Mouse (Mus musculus): ENCODE measurements around the gene Cdr2l.

The Cdr2l gene

DNA sequence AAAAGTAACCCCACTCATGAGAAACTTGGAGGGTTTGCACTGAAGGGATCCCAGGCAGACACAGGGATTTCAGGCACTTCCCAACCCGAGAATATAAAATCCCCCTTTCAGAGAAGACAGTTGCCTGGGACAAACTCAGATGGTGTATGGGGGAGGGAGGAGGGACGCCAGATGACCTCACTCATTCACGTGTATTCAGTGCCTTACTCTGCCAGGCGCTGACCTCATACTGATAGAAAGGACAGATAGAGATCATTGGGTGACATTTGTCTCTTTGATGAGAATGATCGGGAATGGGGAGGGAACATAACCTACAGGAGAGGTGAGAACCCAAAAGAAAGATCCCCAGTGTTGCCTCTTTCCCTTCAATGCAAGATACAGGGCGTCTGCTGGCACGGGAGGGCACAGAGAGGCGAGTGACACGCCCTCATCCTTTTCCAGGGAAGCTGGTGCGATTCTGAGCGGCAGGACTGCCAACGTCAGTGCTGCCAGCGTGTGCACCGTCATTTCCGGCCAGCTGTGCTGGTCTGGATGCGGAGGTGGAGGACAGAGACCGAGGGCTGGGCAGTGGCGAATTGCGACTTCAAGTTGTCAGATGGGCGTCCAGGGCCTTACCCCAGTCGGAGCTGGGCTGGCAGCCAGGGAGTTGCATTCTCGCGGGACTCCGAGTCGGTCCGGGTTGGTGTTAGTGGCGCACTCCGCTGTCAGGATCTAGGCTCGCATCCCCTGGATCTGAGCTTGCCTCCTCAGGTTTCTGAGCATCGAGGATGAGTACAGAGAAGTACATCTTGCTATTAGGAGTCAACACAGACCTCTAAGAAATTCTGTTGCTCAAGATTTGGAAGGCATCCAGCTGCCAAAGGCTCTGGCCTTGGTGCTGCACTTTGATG lies 7.7 kb upstream of the Cdr2l start:
- no peaks in the 10 kb centered on the region for H3K36me3 ChIP-seq (ENCODE audit: insufficient read depth, low read length)
- TF ChIP-seq POU5F1 (IDR thresholded peaks at IDR 0.05; ENCODE audit: borderline replicate concordance, low read length) (no peak), NANOG (IDR thresholded peaks at IDR 0.05; ENCODE audit: borderline replicate concordance, low read length) (no peak), CTCF (conservative IDR thresholded peaks at IDR 0.05; ENCODE audit: low read length) (no peak)
- H3K27me3 ChIP-seq (ENCODE audit: insufficient read depth, low read length), result peaks cover 75% of the 10 kb centered on the region
- peak overlapping the region; percentile 55 for H3K4me3 ChIP-seq (replicated peaks; ENCODE audit: low read length)
- no peaks in the 10 kb centered on the region for H3K9me3 ChIP-seq (ENCODE audit: low read length)
- H3K4me1 ChIP-seq (replicated peaks; ENCODE audit: low read depth, low read length), result peaks cover 10% of the 10 kb centered on the region

DNA sequence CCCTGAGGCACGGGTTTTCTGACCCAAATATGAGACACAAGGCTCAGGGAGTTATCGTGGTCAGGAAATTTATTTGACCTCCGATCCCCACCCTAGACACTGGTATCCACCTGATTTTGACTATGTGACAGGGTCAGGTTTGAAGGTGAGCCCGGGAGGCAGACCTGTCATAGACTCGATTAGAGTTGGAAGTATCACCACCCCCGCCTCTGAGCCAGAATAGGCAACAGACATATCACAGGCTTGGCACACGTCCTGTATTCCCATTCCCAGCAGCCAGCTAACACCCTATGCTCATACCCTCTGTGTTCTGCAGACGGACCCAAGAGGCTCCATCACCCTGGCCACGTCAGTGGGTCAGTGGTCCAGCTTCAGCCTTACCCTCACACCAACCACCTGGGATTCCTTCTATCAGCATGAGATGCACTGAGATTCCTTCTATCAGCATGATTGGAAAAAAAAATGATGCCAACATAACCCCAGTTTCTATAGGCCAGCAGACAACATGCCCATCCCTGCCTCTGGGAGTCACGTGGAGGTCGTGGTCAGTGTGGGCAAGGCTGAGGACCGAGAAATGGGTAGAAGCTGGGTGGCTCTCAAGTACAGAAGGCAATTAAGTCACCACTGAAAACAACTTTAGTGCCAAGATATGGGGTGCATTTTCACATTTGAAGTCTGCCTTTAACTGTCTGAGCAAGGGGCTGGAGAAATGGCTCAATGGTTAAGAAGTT lies 6.9 kb upstream of the Cdr2l start:
- TF ChIP-seq CTCF (conservative IDR thresholded peaks at IDR 0.05; ENCODE audit: low read length) (no peak), POU5F1 (IDR thresholded peaks at IDR 0.05; ENCODE audit: borderline replicate concordance, low read length) (no peak), NANOG (IDR thresholded peaks at IDR 0.05; ENCODE audit: borderline replicate concordance, low read length) (no peak)
- Histone ChIP-seq H3K36me3 (ENCODE audit: insufficient read depth, low read length) (no peaks in the 10 kb centered on the region), H3K27me3 (ENCODE audit: insufficient read depth, low read length) (peaks cover 67% of the 10 kb centered on the region), H3K4me1 (replicated peaks; ENCODE audit: low read depth, low read length) (peaks cover 10% of the 10 kb centered on the region), H3K9me3 (ENCODE audit: low read length) (no peaks in the 10 kb centered on the region), H3K4me3 (replicated peaks; ENCODE audit: low read length) (no peak overlapping the region)

DNA sequence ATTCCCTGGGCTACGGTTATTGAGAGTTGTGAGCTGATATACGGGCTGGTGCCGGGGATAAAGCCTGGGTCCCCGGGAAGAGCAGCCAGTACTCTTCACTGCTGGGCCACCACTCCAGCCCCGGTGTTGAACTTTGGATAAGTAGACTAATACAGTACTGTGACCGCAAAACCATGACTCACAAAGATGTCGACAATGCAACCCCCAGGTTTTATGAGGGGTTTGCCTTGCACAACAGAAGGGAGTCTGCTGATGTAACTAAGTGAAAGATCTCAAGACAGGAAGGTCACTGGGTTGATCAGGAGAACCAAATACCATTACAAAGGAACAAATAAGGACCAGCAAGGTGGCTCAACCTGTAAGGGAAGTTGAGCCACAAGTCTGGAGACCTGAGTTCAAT lies 5.0 kb upstream of the Cdr2l start:
- peaks cover 17% of the 10 kb centered on the region for H3K4me1 ChIP-seq (replicated peaks; ENCODE audit: low read depth, low read length)
- peaks cover 50% of the 10 kb centered on the region for H3K27me3 ChIP-seq (ENCODE audit: insufficient read depth, low read length)
- H3K9me3 ChIP-seq (ENCODE audit: low read length), result no peaks in the 10 kb centered on the region
- no peak overlapping the region for H3K4me3 ChIP-seq (replicated peaks; ENCODE audit: low read length)
- no peaks in the 10 kb centered on the region for H3K36me3 ChIP-seq (ENCODE audit: insufficient read depth, low read length)
- TF ChIP-seq NANOG (IDR thresholded peaks at IDR 0.05; ENCODE audit: borderline replicate concordance, low read length), result no peak

DNA sequence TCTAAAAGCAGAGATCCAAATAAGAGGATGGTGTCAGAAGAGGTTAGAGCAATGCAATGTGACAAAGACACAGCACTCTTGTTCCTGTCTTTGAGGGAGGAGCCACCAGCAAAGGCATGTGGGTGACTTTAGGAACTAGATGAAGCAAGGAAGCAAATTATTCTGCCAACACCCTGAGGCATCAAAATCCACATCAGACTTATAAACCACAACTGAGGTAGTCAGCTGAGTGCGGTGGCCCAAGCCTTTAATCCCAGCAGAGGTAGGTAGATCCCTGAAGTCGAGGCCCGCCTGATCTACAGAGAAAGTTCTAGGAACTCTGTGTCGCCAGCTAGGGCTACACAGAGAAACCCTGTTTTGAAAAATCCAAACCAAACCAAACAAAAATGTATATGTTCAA lies 4.5 kb upstream of the Cdr2l start:
- Histone ChIP-seq H3K27me3 (ENCODE audit: insufficient read depth, low read length) (peaks cover 47% of the 10 kb centered on the region), H3K4me1 (replicated peaks; ENCODE audit: low read depth, low read length) (peaks cover 17% of the 10 kb centered on the region), H3K36me3 (ENCODE audit: insufficient read depth, low read length) (no peaks in the 10 kb centered on the region), H3K4me3 (replicated peaks; ENCODE audit: low read length) (no peak overlapping the region), H3K9me3 (ENCODE audit: low read length) (no peaks in the 10 kb centered on the region)
- no peak for TF ChIP-seq POU5F1 (IDR thresholded peaks at IDR 0.05; ENCODE audit: borderline replicate concordance, low read length)
- no peak for TF ChIP-seq NANOG (IDR thresholded peaks at IDR 0.05; ENCODE audit: borderline replicate concordance, low read length)
- TF ChIP-seq CTCF (conservative IDR thresholded peaks at IDR 0.05; ENCODE audit: low read length), result no peak

DNA sequence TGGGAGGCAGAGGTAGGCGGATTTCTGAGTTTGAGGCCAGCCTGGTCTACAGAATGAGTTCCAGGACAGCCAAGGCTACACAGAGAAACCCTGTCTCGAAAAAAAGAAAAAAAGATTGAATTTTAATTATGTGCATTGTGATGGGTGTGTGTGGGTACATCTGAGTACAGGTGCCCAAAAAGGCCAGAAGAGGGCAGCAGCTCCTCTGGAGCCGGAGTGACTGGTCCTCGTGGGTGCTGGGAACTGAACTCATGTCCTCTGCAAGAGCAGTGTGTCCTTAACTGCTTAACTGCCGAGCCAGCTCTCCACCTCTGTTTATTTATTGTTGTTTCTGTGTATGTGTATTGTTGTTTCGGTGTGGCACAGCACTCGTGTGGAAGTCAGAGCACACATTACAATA lies 3.9 kb upstream of the Cdr2l start:
- H3K4me1 ChIP-seq (replicated peaks; ENCODE audit: low read depth, low read length), result peaks cover 23% of the 10 kb centered on the region
- no peaks in the 10 kb centered on the region for H3K36me3 ChIP-seq (ENCODE audit: insufficient read depth, low read length)
- H3K27me3 ChIP-seq (ENCODE audit: insufficient read depth, low read length), result peaks cover 49% of the 10 kb centered on the region
- TF ChIP-seq CTCF (conservative IDR thresholded peaks at IDR 0.05; ENCODE audit: low read length) (peak; percentile 42), NANOG (IDR thresholded peaks at IDR 0.05; ENCODE audit: borderline replicate concordance, low read length) (no peak), POU5F1 (IDR thresholded peaks at IDR 0.05; ENCODE audit: borderline replicate concordance, low read length) (no peak)
- no peak overlapping the region for H3K4me3 ChIP-seq (replicated peaks; ENCODE audit: low read length)
- H3K9me3 ChIP-seq (ENCODE audit: low read length), result no peaks in the 10 kb centered on the region

DNA sequence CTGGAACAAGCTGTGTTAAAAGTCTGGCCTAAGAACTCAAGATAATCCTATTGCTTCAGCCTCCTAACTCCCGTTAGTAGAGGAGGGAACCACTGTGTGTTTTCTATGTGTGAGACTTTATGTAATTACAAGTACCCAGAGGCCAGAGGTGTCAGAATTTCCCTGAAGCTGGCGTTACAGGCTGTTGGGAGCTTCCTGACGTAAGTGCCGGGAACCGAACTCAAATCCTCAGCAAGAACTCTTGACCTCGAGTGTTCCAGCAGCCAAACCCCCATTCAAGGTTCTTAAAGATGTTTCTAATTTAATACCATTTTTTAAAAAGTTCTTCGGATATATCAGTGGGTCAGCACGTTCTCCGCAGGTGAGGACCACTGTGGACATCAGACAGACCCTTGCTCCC lies 440 bp upstream of the Cdr2l start:
- TF ChIP-seq CTCF (conservative IDR thresholded peaks at IDR 0.05; ENCODE audit: low read length) (no peak), NANOG (IDR thresholded peaks at IDR 0.05; ENCODE audit: borderline replicate concordance, low read length) (no peak), POU5F1 (IDR thresholded peaks at IDR 0.05; ENCODE audit: borderline replicate concordance, low read length) (no peak)
- peaks cover 34% of the 10 kb centered on the region for H3K27me3 ChIP-seq (ENCODE audit: insufficient read depth, low read length)
- H3K9me3 ChIP-seq (ENCODE audit: low read length), result no peaks in the 10 kb centered on the region
- peak overlapping the region; percentile 93 for H3K4me3 ChIP-seq (replicated peaks; ENCODE audit: low read length)
- peaks cover 47% of the 10 kb centered on the region for H3K4me1 ChIP-seq (replicated peaks; ENCODE audit: low read depth, low read length)
- H3K36me3 ChIP-seq (ENCODE audit: insufficient read depth, low read length), result no peaks in the 10 kb centered on the region

DNA sequence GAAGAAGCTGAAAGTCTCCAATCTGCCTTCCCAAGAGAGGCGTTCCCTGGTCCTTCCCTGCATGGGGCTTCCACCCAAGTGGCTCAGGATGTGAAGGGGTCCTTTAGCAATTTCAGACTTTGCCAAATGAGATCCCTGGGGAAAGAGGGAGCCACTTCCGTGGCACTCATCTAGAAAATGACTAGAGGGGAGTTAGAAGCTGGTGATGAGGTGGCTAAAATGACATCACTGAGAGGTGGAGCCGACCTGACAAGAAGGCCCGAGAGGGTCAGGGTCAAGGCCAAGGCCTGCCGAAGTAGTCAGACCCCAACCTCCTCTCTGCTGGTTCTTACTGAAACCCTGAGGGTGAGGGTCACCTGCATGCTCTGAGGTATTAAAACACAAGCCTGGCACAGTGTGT lies 1.2 kb downstream of the Cdr2l start:
- TF ChIP-seq POU5F1 (IDR thresholded peaks at IDR 0.05; ENCODE audit: borderline replicate concordance, low read length), result no peak
- TF ChIP-seq NANOG (IDR thresholded peaks at IDR 0.05; ENCODE audit: borderline replicate concordance, low read length), result no peak
- no peak for TF ChIP-seq CTCF (conservative IDR thresholded peaks at IDR 0.05; ENCODE audit: low read length)
- no peaks in the 10 kb centered on the region for H3K9me3 ChIP-seq (ENCODE audit: low read length)
- peak overlapping the region; percentile 93 for H3K4me3 ChIP-seq (replicated peaks; ENCODE audit: low read length)
- peaks cover 48% of the 10 kb centered on the region for H3K4me1 ChIP-seq (replicated peaks; ENCODE audit: low read depth, low read length)
- H3K36me3 ChIP-seq (ENCODE audit: insufficient read depth, low read length), result no peaks in the 10 kb centered on the region
- peaks cover 27% of the 10 kb centered on the region for H3K27me3 ChIP-seq (ENCODE audit: insufficient read depth, low read length)

DNA sequence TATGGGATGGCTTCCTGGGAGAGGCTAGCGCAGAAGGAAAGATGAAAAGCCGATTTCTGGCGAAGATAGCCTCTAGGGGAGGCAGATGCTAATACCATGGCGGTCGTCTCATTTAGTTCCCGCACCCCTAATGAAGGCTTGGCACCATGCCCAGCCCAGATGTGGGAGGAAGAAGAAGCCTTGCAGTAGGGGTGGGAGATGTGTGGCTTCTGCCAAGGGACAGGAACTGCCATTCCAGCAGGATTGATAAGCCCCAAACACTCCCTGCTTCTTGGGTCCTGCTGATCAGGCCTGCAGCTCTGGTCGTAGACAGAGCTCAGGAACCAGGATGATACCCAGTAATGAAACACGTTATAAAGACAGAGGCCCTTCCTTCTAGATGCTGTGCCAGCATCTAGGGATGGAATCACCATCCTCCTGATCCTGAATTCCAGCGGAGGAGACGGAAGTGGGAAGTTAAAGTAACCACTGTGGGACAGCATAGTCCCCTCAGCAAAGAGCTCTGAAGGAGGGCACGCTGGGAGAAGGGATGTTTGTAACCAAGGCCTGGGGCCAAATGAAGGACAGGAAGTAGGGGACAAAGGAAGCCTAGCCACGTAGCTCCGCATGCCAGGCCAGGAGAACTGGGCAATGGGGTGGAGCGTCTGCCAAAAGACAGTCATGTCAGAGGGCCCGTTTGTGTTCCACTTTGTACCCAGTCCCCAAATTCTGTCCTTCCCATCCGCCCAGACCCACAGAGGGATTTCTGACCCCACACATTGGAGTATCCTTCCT lies 2.2 kb downstream of the Cdr2l start:
- Histone ChIP-seq H3K27me3 (ENCODE audit: insufficient read depth, low read length) (peaks cover 27% of the 10 kb centered on the region), H3K9me3 (ENCODE audit: low read length) (no peaks in the 10 kb centered on the region), H3K36me3 (ENCODE audit: insufficient read depth, low read length) (no peaks in the 10 kb centered on the region), H3K4me1 (replicated peaks; ENCODE audit: low read depth, low read length) (peaks cover 54% of the 10 kb centered on the region), H3K4me3 (replicated peaks; ENCODE audit: low read length) (peak overlapping the region; percentile 93; the same call in 1 of the 2 replicates)
- no peak for TF ChIP-seq NANOG (IDR thresholded peaks at IDR 0.05; ENCODE audit: borderline replicate concordance, low read length)
- no peak for TF ChIP-seq CTCF (conservative IDR thresholded peaks at IDR 0.05; ENCODE audit: low read length)
- TF ChIP-seq POU5F1 (IDR thresholded peaks at IDR 0.05; ENCODE audit: borderline replicate concordance, low read length), result no peak
